Mouse (Mus musculus) heart, embryonic 11.5 days (tissue): ENCODE measurements at regions not wholly inside any gene's neighbourhood (a gene's known extent, or its start where the extent isn't known, plus 50 kb on each side); places are given as distances from the start of the nearest gene placed in this dataset.
A peak's percentile ranks its signal among the peaks of the same experiment; 100 is the strongest.

Experiments
- ATAC-seq: fragments of 200-750 bp; cut with Nextera tagmentation; replicated peaks from 2 replicates; pipeline ENCODE4 v1.8.0; 2017; ENCODE audit warnings: moderate library complexity; ENCODE audit not compliant: insufficient number of reproducible peaks, low FRiP score, low TSS enrichment
- H3K27ac ChIP-seq: fragments of 300-500 bp; sonication (generic); 2 replicates; pipeline ENCODE4 v1.5.1; 2014; ENCODE audit warnings: mild to moderate bottlenecking, low read depth, low read length
- H3K27me3 ChIP-seq: fragments of 300-500 bp; sonication (generic); 2 replicates; pipeline ENCODE4 v1.6.1; 2014; ENCODE audit warnings: mild to moderate bottlenecking, low read length, mixed read lengths; ENCODE audit not compliant: control insufficient read depth, insufficient read depth
- H3K36me3 ChIP-seq: fragments of 300-500 bp; sonication (generic); 2 replicates; pipeline ENCODE4 v1.6.1; 2014; ENCODE audit warnings: mild to moderate bottlenecking, low read length, moderate library complexity, mixed read lengths; ENCODE audit not compliant: control insufficient read depth, insufficient read depth
- H3K4me1 ChIP-seq: fragments of 300-500 bp; sonication (generic); 2 replicates; pipeline ENCODE4 v1.6.1; 2014; ENCODE audit warnings: low read length; ENCODE audit not compliant: control insufficient read depth, insufficient read depth
- H3K4me2 ChIP-seq: fragments of 300-500 bp; sonication (generic); 2 replicates; pipeline ENCODE4 v1.6.1; 2014; ENCODE audit warnings: mild to moderate bottlenecking, moderate library complexity
- H3K4me3 ChIP-seq: fragments of 300-500 bp; sonication (generic); 2 replicates; pipeline ENCODE4 v1.5.1; 2014; ENCODE audit warnings: low read depth, low read length
- H3K9ac ChIP-seq: fragments of 300-500 bp; sonication (generic); 2 replicates; pipeline ENCODE4 v1.6.1; 2014; ENCODE audit warnings: mild to moderate bottlenecking, low read depth, low read length, moderate library complexity
- H3K9me3 ChIP-seq: fragments of 300-500 bp; sonication (generic); replicated peaks from 2 replicates; pipeline ENCODE4 v1.6.1; 2016; ENCODE audit warnings: low read length; ENCODE audit not compliant: control insufficient read depth
- WGBS: fragments of 180-500 bp; shearing (Covaris S2); extraction: QIAGEN DNeasy Blood & Tissue Kit; methylation state at CpG from one replicate; pipeline ENCODE4 v1.1.7; 2014; ENCODE audit not compliant: insufficient replicate concordance; 5-methylcytosine and 5-hydroxymethylcytosine counted together

DNA sequence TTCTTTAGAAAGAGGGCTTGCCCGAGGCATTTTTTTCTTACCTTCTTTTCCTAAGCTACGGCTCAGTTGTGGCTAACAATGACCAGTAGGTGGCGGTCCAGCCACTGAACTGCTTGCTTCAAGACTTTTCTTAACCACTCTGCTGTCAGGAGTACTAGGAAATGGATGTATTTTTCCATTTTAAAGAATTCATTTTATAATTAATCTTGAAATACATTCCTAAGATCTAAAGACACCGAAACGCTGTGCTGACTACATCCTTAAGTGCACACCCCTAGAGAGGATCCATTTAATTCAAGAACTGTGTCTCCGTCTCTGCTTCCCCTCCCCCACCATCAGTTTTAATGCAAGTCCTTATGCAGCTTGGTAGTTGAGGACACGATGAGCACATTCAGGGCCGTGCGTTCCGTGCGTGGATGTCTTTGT is 278.9 kb downstream of the Lnpk start:
- ATAC-seq = no peak
- H3K9ac ChIP-seq = no peak overlapping the region
- H3K4me1 ChIP-seq = no peaks in the 10 kb centered on the region
- H3K4me3 ChIP-seq = peak overlapping the region; percentile 41
- no peaks in the 10 kb centered on the region for H3K36me3 ChIP-seq
- no peak overlapping the region for H3K27ac ChIP-seq
- WGBS = 4% methylated on average over 11 of the region's 11 CpGs
- H3K27me3 ChIP-seq = no peaks in the 10 kb centered on the region
- peak overlapping the region; percentile 69 for H3K4me2 ChIP-seq
- H3K9me3 ChIP-seq = no peaks in the 10 kb centered on the region

DNA sequence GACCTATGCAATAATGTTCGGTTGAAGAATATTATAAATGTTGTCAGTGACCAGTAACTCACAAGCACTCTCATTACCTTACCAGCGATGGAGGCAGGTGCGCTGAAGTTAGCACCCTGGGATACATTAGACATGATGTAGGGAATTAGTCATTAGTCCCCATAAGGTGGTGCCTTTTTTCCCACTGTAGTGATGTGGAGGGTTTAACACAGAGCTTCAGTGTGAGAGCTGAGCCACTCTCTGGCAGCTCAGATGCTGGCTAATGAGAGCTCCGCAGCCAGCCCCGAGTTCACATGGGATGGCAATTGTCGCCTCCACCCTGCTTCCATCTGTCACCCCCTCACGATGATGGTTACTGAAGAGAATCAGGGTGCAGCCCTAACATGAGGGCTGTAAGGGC is 286.6 kb downstream of the Lnpk start:
- no peak overlapping the region for H3K4me2 ChIP-seq
- no peaks in the 10 kb centered on the region for H3K27me3 ChIP-seq
- no peaks in the 10 kb centered on the region for H3K9me3 ChIP-seq
- H3K4me3 ChIP-seq = no peak overlapping the region
- 90% methylated on average over 7 of the region's 7 CpGs for WGBS
- no peaks in the 10 kb centered on the region for H3K36me3 ChIP-seq
- H3K4me1 ChIP-seq = no peaks in the 10 kb centered on the region
- ATAC-seq = no peak
- no peak overlapping the region for H3K9ac ChIP-seq
- H3K27ac ChIP-seq = no peak overlapping the region

DNA sequence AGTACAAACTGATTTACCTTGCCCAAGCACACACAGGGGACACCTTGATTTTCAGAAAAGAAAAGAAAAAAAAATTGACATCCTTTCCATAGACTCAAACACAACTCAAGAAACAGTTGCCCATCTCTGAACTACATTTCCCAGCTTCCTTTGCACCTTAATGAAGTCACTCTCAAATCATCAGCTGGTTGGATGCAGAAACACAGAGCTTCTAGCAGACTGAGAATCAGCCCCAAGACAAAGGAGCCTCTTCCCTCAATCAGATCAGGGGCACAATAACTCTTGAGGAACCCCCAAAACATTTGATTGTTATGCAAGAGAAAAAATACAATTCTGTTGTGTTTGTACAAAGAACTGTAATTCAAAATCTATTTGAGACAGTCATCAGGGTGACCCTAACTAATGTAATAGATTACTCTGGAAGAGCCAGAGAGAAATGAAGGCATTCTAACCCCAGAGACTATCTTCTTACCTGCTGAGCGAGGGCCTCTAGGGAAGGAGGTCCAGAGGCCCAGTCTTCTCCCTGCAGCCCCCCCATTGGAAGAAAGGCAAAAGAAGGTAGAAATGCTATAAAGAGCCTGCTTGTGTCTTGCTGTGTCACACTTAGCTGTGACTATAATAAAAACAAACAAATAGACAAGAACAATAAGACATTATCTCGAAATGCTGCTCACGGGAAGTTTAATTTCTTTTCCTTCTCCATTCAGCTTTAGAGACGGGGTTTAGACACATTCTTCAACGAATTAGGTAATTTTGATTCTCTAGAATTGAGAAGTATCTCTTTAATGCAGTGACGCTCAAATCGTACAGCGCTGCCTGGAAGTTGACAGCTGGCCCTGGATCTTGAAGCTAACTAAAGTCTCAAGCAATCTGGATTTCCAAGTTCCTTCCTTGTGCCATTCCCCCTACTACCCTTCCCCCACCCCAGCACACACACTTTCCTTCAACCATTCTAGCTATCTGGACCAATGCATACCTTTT is 287.5 kb downstream of the Lnpk start:
- ATAC-seq = no peak
- no peak overlapping the region for H3K4me2 ChIP-seq
- no peaks in the 10 kb centered on the region for H3K9me3 ChIP-seq
- H3K36me3 ChIP-seq = no peaks in the 10 kb centered on the region
- H3K9ac ChIP-seq = no peak overlapping the region
- H3K27me3 ChIP-seq = no peaks in the 10 kb centered on the region
- no peaks in the 10 kb centered on the region for H3K4me1 ChIP-seq
- H3K27ac ChIP-seq = no peak overlapping the region
- H3K4me3 ChIP-seq = no peak overlapping the region
- WGBS = 67% methylated on average over 8 of the region's 8 CpGs

DNA sequence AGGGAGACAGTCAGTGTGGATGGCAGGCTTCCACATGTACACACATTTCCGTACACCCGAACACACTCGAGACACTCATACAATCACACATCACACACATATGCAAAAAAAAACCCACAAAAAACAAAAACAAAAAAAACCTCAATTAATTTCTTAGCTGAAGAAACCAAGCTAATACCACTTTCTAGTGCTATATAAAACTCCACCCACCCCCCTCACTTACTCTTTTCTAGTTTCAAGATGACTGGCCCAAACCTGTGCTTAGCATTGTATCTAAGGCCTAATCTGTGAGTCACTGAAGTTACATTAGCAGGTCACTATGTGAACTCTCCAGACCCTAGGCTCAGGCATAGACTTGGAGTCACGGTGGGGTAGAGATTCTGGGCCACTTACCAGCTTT is 293.6 kb downstream of the Lnpk start:
- Histone ChIP-seq H3K36me3 (no peaks in the 10 kb centered on the region), H3K4me2 (no peak overlapping the region), H3K27ac (no peak overlapping the region), H3K9me3 (no peaks in the 10 kb centered on the region), H3K4me3 (no peak overlapping the region), H3K4me1 (no peaks in the 10 kb centered on the region), H3K27me3 (no peaks in the 10 kb centered on the region), H3K9ac (no peak overlapping the region)
- WGBS = 83% methylated on average over 4 of the region's 4 CpGs
- ATAC-seq = no peak

DNA sequence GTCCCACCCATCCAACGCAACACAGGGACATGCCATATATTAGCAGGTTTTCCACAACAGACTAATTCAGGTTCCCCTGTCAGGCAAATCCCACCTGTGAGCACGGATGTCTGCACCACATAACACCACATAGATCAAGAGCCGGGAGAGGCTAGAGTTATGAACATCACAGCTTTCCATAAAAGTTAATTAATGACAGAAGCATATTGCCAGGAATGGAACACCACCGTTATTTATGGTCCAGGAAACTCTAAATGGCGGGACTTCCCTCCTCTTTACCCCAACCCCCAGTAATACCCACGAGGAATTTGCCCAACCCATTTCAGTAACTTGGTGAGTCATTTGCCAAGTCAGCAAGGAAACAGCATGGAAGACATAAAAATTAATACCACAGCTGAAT is 314.3 kb downstream of the Lnpk start:
- WGBS = 87% methylated on average over 6 of the region's 6 CpGs
- Histone ChIP-seq H3K4me1 (no peaks in the 10 kb centered on the region), H3K36me3 (no peaks in the 10 kb centered on the region), H3K4me3 (no peak overlapping the region), H3K27ac (no peak overlapping the region), H3K27me3 (no peaks in the 10 kb centered on the region), H3K9me3 (no peaks in the 10 kb centered on the region), H3K4me2 (no peak overlapping the region), H3K9ac (no peak overlapping the region)
- no peak for ATAC-seq

DNA sequence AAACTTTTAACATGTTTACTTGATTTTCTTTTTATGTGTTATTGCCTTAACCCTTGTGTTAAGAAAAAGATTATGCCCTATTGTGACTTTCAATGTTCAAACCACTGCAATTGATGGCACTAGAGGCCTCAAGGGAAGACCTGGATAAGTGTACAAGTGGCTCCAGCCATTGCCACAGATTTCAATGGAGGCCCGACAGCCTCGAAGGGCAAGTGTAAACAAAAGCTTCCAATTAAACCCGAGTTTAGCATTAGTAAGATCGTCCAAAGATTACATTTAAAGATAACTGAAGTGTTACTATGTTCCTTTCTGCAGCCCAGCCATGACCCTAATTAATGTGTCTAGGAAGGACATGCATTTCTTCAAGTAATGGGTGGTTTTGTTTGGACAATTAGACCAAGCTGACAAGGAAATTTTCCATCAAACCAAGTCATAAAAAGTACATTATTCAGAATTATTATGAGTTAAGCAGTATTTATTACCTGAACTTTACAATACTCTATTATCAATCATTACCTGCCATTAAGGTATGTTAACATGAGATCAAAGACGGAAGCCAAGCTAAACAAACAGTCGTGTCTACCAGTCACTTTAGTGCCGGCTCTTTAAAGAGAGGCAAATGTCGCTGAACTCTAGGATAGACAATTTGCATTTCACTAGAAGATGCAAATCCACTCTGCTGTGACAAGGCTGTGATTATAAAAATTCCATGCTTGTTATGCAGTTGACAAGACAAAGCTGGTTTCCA is 322.0 kb downstream of the Lnpk start:
- 51% methylated on average over 8 of the region's 8 CpGs for WGBS
- Histone ChIP-seq H3K4me1 (no peaks in the 10 kb centered on the region), H3K4me3 (no peak overlapping the region), H3K9ac (no peak overlapping the region), H3K27ac (no peak overlapping the region), H3K4me2 (no peak overlapping the region), H3K9me3 (no peaks in the 10 kb centered on the region), H3K36me3 (no peaks in the 10 kb centered on the region), H3K27me3 (no peaks in the 10 kb centered on the region)
- no peak for ATAC-seq

DNA sequence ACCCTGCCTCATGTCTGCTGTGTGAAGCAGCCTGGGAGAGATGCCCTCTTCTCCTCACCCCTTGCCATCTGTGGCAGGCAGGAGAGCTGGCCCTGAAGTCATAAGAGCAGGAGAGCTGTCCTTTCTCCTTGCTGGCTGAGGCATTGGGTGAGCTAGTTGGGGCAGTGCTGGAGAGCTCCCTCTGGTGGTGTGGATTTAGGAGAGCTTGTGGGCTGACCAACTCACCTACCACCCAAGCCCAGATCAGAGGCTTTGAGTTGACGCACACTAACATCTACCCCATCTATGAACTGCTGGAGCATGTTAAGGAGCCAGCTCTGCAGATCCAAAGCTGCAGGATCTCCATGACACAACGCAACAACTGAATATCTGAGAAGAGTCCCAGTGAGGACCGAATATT is 331.7 kb downstream of the Lnpk start:
- Histone ChIP-seq H3K27me3 (no peaks in the 10 kb centered on the region), H3K9me3 (no peaks in the 10 kb centered on the region), H3K4me1 (no peaks in the 10 kb centered on the region), H3K36me3 (no peaks in the 10 kb centered on the region), H3K4me3 (no peak overlapping the region), H3K27ac (no peak overlapping the region), H3K4me2 (no peak overlapping the region), H3K9ac (no peak overlapping the region)
- WGBS = 85% methylated on average over 3 of the region's 3 CpGs
- ATAC-seq = no peak

DNA sequence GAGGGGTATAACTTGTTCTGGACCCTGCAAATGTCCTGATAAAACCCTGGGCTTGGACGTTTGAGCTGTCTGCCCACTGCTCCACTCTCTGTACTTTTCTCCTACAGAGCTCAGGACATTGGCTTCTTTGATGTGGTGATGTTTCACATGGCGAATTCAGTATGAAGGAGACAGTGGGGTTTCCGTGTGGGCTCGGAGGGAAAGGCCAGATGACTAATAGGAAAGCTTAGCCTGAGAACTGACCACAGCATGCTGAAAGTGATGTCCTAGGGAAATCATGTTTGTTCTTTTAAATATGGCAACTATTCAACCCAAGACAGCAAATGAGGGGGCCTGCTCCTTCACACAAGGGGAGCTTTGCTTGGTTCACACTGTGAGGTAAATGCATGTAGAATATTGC is 332.6 kb downstream of the Lnpk start:
- Histone ChIP-seq H3K4me3 (no peak overlapping the region), H3K9me3 (no peaks in the 10 kb centered on the region)
- no peak for ATAC-seq

More for the DNA sequence above, 332.6 kb downstream of the Lnpk start:
- Histone ChIP-seq H3K4me2 (no peak overlapping the region), H3K4me1 (no peaks in the 10 kb centered on the region), H3K27me3 (no peaks in the 10 kb centered on the region), H3K36me3 (no peaks in the 10 kb centered on the region), H3K27ac (no peak overlapping the region), H3K9ac (no peak overlapping the region)
- 78% methylated on average over 4 of the region's 4 CpGs for WGBS
